22 mouse cellular contexts compared by ENCODE assay signal in genomic region chr11:96383381-96383780, GRCm38 (mm10). TPM values are rescaled to one million over a fixed set of nuclear protein-coding genes. Genes with fewer than 3 reads are reported as not detected.
"Had no signal": no experiment of that assay in that cellular context is flagged by ENCODE, and none has a peak within 500 bp of the region (broad histone marks: within the 10 kb centered on the region; RNA-seq: fewer than 3 reads in every experiment).

No protein-coding gene starts in this region.

- DNase-seq: kidney, postnatal 25 days; layer of hippocampus, adult 9-11 months; liver, postnatal 0 days; lung, embryonic 14.5 days; right cerebral cortex, adult 18-20 months; right cerebral cortex, postnatal 14 days; right cerebral cortex, postnatal 4 days; thymus, postnatal 25 days had no signal

- ATAC-seq: hindbrain, postnatal 0 days; inflammation-experienced regulatory T-cells, adult 6 months; liver, postnatal 0 days; lung, postnatal 0 days; midbrain, embryonic 15.5 days had no signal

- H3K4me2 ChIP-seq: liver, embryonic 11.5 days; lung, embryonic 14.5 days; midbrain, embryonic 15.5 days; neural tube, embryonic 12.5 days; neural tube, embryonic 15.5 days had no signal

- H3K9ac ChIP-seq: liver, embryonic 14.5 days; liver, postnatal 0 days; lung, embryonic 14.5 days; midbrain, embryonic 15.5 days; neural tube, embryonic 12.5 days; neural tube, embryonic 15.5 days had no signal

- H3K9me3 ChIP-seq: megakaryocyte, embryonic 14.5 days; midbrain, embryonic 10.5 days; midbrain, embryonic 15.5 days; neural tube, embryonic 12.5 days; neural tube, embryonic 15.5 days had no signal

- H3K27ac ChIP-seq: hindbrain, postnatal 0 days; layer of hippocampus, adult 2 months; liver, embryonic 14.5 days; midbrain, embryonic 10.5 days; midbrain, embryonic 15.5 days; neural tube, embryonic 12.5 days; neural tube, embryonic 15.5 days had no signal

- H3K4me1 ChIP-seq: megakaryocyte, embryonic 14.5 days; midbrain, embryonic 10.5 days; midbrain, embryonic 15.5 days; neural tube, embryonic 12.5 days; neural tube, embryonic 15.5 days had no signal

- H3K4me3 ChIP-seq: layer of hippocampus, adult 2 months; megakaryocyte, embryonic 14.5 days; midbrain, embryonic 10.5 days; midbrain, embryonic 15.5 days; neural tube, embryonic 12.5 days; neural tube, embryonic 15.5 days had no signal

- H3K27me3 ChIP-seq: neural tube, embryonic 12.5 days; neural tube, embryonic 15.5 days had no signal

- H3K36me3 ChIP-seq: midbrain, embryonic 10.5 days; midbrain, embryonic 15.5 days; neural tube, embryonic 12.5 days; neural tube, embryonic 15.5 days had no signal

RNA-seq across cellular contexts. Expression of gene Hoxb1, which starts 17.8 kb away (rescaled TPM):
- polyA plus RNA-seq: inflammation-experienced regulatory T-cells, adult 6 months; large intestine, adult 2 months; limb, embryonic 11.5 days; liver, postnatal 0 days; lung, postnatal 0 days; midbrain, embryonic 15.5 days; thymus, postnatal 0 days had no signal

RNA-seq across cellular contexts. Expression of gene Hoxb2, which starts 33.1 kb away (rescaled TPM):
- polyA plus RNA-seq: inflammation-experienced regulatory T-cells, adult 6 months had no signal
